Comparison of ENCODE assay signal across 8 mouse cellular contexts in the genomic region with DNA sequence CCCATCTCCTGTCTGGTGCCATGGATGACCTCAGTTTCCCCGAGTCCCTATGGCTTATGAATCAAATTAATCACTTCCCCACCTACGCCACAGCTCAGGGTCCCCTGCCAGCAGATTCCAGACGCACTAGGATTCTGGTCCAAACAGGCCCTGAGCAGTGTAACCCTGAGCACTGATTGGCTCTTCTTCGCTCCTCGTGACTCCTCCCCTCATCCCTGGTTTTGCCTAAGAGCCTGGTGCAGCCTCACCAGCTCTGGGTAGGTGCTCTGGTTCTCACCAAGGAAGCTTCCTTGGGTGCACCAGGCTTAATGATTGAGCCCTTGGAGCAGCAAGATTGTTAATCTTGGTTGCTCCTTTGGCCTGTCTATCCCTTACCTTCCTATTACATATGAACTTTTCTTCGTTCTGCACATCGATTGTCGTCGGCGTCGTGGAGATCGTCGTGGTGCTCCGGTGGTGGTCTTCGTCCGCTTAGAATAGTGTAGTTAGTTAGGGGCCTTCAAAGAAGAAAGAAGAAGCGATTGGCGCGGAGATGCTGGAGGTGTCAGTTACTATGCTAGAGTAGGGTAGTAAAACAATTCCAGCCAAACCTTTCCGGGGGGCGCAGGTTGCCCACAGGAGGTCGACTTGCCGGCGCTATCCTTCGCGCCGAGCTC. TPM values are rescaled to one million over a fixed set of nuclear protein-coding genes. Genes with fewer than 3 reads are reported as not detected.
DNase-seq lines count a peak whose midpoint lies in the region; ATAC-seq and TF ChIP-seq lines count a peak whose summit lies in the region.

Gene Htr2c, plus strand, starts transcription at position 256 of the 656 bp plus-strand sequence.

- H3K27me3 ChIP-seq in lung, embryonic 14.5 days (ENCODE audit: insufficient read depth, low read length) = peaks cover 24% of the 10 kb centered on the region; the same call in 1 of the 2 replicates
- H3K27me3 ChIP-seq in forebrain, embryonic 10.5 days (ENCODE audit: poor library complexity, severe bottlenecking) = peaks cover 62% of the 10 kb centered on the region
- peaks cover 36% of the 10 kb centered on the region for H3K27me3 ChIP-seq in neural tube, embryonic 13.5 days

- H3K9me3 ChIP-seq in lung, embryonic 14.5 days (ENCODE audit: low read depth, low read length) = no peaks in the 10 kb centered on the region
- no peaks in the 10 kb centered on the region for H3K9me3 ChIP-seq in forebrain, embryonic 10.5 days
- H3K9me3 ChIP-seq in neural tube, embryonic 13.5 days = no peaks in the 10 kb centered on the region

- TF ChIP-seq CTCF in lung, embryonic 14.5 days (IDR thresholded peaks at IDR 0.05; ENCODE audit: low read depth) = no peak

- H3K4me3 ChIP-seq in lung, embryonic 14.5 days (ENCODE audit: low read depth, low read length) = peak within 1 kb of the TSS; percentile 16; the same call in 1 of the 2 replicates
- H3K4me3 ChIP-seq in forebrain, embryonic 10.5 days = peak within 1 kb of the TSS; percentile 52
- peak within 1 kb of the TSS; percentile 45 for H3K4me3 ChIP-seq in neural tube, embryonic 13.5 days

- 14% methylated on average over 27 of the region's 27 CpGs for WGBS in lung, embryonic 14.5 days
- WGBS in forebrain, embryonic 10.5 days = 18% methylated on average over 27 of the region's 27 CpGs
- WGBS in neural tube, embryonic 13.5 days = 15% methylated on average over 21 of the region's 27 CpGs

- no peak for ATAC-seq in lung, embryonic 14.5 days (ENCODE audit: insufficient read depth)
- ATAC-seq in neural tube, embryonic 13.5 days (ENCODE audit: low read depth) = peak; percentile 89

- no peak for DNase-seq in lung, embryonic 14.5 days
- no peak for DNase-seq in lung, postnatal 36 days
- DNase-seq in forebrain, embryonic 10.5 days (ENCODE audit: extremely low spot score, low spot score) = no peak
- no peak for DNase-seq in layer of hippocampus, postnatal 10 days (ENCODE audit: low spot score in 2 of 2)
- no peak for DNase-seq in thymus, postnatal 0 days (ENCODE audit: low spot score)
- no peak for DNase-seq in MN1 (ENCODE audit: low spot score)
- no peak for DNase-seq in gastrocnemius, postnatal 25 days

- H3K9ac ChIP-seq in lung, embryonic 14.5 days = no peak within 1 kb of the TSS
- peak within 1 kb of the TSS; percentile 64 for H3K9ac ChIP-seq in neural tube, embryonic 13.5 days

- H3K4me1 ChIP-seq in lung, embryonic 14.5 days (ENCODE audit: insufficient read depth) = no peaks in the 10 kb centered on the region
- no peaks in the 10 kb centered on the region for H3K4me1 ChIP-seq in forebrain, embryonic 10.5 days
- no peaks in the 10 kb centered on the region for H3K4me1 ChIP-seq in neural tube, embryonic 13.5 days (replicated peaks)

- peak within 1 kb of the TSS; percentile 53 for H3K4me2 ChIP-seq in lung, embryonic 14.5 days
- peak within 1 kb of the TSS; percentile 71 for H3K4me2 ChIP-seq in neural tube, embryonic 13.5 days

- H3K27ac ChIP-seq in lung, embryonic 14.5 days (ENCODE audit: low read depth) = no peak within 1 kb of the TSS
- no peak within 1 kb of the TSS for H3K27ac ChIP-seq in forebrain, embryonic 10.5 days
- H3K27ac ChIP-seq in neural tube, embryonic 13.5 days (replicated peaks) = no peak within 1 kb of the TSS

- no peaks in the 10 kb centered on the region for H3K36me3 ChIP-seq in lung, embryonic 14.5 days (ENCODE audit: insufficient read depth)
- no peaks in the 10 kb centered on the region for H3K36me3 ChIP-seq in forebrain, embryonic 10.5 days (replicated peaks)
- no peaks in the 10 kb centered on the region for H3K36me3 ChIP-seq in neural tube, embryonic 13.5 days

RNA-seq across cellular contexts. Expression of gene Htr2c, which starts in this region (rescaled TPM):
- not detected in 2 replicates for polyA plus RNA-seq in lung, embryonic 14.5 days (2014; fragmentation: Nextera tagmentation; extraction: Ambion mirVana)
- 0.09 and 0.22 TPM in 2 replicates for polyA plus RNA-seq in forebrain, embryonic 10.5 days (2016; fragmentation: Nextera tagmentation; extraction: Ambion mirVana)
- total RNA-seq in layer of hippocampus, postnatal 10 days (2021) = 10 to 100 TPM; 31.8 to 44.9 TPM
- polyA plus RNA-seq in neural tube, embryonic 13.5 days (2015; fragmentation: Nextera tagmentation; extraction: Ambion mirVana) = 2.3 and 2.6 TPM in 2 replicates
- 0.04 TPM in 1 of 2 replicates, not detected in the other for polyA plus RNA-seq in thymus, postnatal 0 days (2015; fragmentation: Nextera tagmentation; extraction: Ambion mirVana)
- total RNA-seq in gastrocnemius, postnatal 25 days (2021) = not detected

Comparison
In these comparisons a context has a peak if more than half of its experiments do, and no peak if none do; other contexts are left out.
1. RNA of gene Htr2c (total RNA-seq): 31.8 to 44.9 TPM in layer of hippocampus, postnatal 10 days; not detected in gastrocnemius, postnatal 25 days; every median in the first group is over 10 times any median in the second.
2. Peak in every context shown above with its lines, with median percentiles within 50 percentile points of each other: H3K4me3 ChIP-seq.